Mouse (Mus musculus) spleen, adult 2 months (tissue): ENCODE measurements at regions not wholly inside any gene's neighbourhood (a gene's known extent, or its start where the extent isn't known, plus 50 kb on each side); places are given as distances from the start of the nearest gene placed in this dataset.

Experiments used
- DNase-seq, 2 experiments: peaks; one replicate each; pipeline versions ENCODE4 v3.0.0 to v3.0.0-alpha.2; 2012 to 2021; ENCODE audit warnings: low spot score in 2 of 2, low read depth in 1 of 2
- H3K27ac ChIP-seq: fragments of 200-500 bp; 2 replicates; pipeline ENCODE4 v1.5.1; 2012; ENCODE audit warnings: low read length, inconsistent platforms; ENCODE audit not compliant: insufficient read depth
- H3K27me3 ChIP-seq: fragments of 200-500 bp; 2 replicates; pipeline ENCODE4 v1.6.1; 2012; ENCODE audit warnings: mild to moderate bottlenecking, moderate library complexity, low read length, inconsistent platforms; ENCODE audit not compliant: control insufficient read depth, insufficient read depth
- H3K36me3 ChIP-seq: fragments of 200-500 bp; 2 replicates; pipeline ENCODE4 v1.6.1; 2012; ENCODE audit warnings: mild to moderate bottlenecking, low read length, inconsistent platforms; ENCODE audit not compliant: control insufficient read depth, insufficient read depth
- H3K4me1 ChIP-seq: fragments of 200-500 bp; 2 replicates; pipeline ENCODE4 v1.6.1; 2011; ENCODE audit warnings: inconsistent platforms; ENCODE audit not compliant: control insufficient read depth, insufficient read depth, insufficient read length
- H3K4me3 ChIP-seq: fragments of 200-500 bp; 2 replicates; pipeline ENCODE4 v1.5.1; 2011; ENCODE audit warnings: mild to moderate bottlenecking, inconsistent platforms; ENCODE audit not compliant: insufficient read depth, insufficient read length; ENCODE audit errors: extremely low read depth
- CTCF ChIP-seq: fragments of 200-500 bp; IDR thresholded peaks from 2 replicates; pipeline ENCODE4 v1.5.1; 2011; ENCODE audit warnings: mild to moderate bottlenecking, inconsistent platforms; ENCODE audit not compliant: insufficient read depth, insufficient read length, insufficient replicate concordance; ENCODE audit errors: extremely low read depth
- POLR2A ChIP-seq: fragments of 200-500 bp; IDR thresholded peaks from 2 replicates; pipeline ENCODE4 v1.6.1; 2011; ENCODE audit warnings: low read depth, low read length, inconsistent platforms
- WGBS: fragments of 180-500 bp; shearing (Covaris S2); methylation state at CpG from one replicate; pipeline ENCODE4 v1.1.7; 2018; 5-methylcytosine and 5-hydroxymethylcytosine counted together

DNA sequence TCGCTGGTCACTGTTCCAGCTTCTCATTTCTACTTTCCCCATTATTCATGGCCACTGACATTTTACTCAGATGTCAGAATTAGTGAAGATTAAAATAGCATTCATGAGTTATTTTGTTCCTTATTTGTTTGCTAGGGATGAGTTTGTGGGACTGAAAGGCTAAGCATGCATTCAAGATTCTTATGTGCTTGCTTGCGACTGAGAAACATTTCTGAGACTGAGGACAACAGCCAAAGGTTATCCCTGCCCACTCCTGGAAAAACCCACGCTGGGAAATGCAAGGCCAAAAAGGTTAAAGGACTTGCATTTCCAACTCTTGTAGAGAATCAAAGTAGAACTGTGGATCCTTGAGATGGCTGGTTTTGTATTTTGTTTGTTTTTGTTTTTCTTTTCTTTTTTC is 192.0 kb upstream of the Gm5148 start:
- no peak for DNase-seq
- H3K27ac ChIP-seq, result no peak overlapping the region; the same call in 1 of the 2 replicates
- no peaks in the 10 kb centered on the region for H3K36me3 ChIP-seq
- H3K27me3 ChIP-seq, result no peaks in the 10 kb centered on the region
- WGBS, result 74% methylated on average over 3 of the region's 3 CpGs
- no peak overlapping the region for H3K4me3 ChIP-seq
- TF ChIP-seq CTCF, result no peak
- TF ChIP-seq POLR2A, result no peak
- H3K4me1 ChIP-seq, result no peaks in the 10 kb centered on the region

DNA sequence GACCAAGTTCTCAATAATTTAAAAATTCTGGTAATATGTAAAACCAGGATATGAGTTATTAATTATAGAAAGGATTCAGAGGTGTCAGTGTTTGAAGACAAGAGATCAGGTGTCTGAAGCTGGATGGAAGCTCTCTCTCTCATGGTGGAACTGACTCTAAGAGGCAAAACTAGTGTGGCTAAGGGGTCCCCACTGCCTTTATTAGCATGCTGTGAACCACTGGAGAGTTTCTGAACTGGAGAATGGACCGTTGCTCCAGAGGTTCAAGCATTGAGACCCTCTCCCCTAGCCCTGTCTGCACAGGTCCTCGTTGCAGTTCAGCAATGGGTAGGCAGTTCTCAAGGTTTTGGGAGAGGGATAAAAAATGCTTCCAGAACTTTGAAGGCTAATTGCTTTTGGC is 191.4 kb upstream of the Gm5148 start:
- Histone ChIP-seq H3K36me3 (no peaks in the 10 kb centered on the region), H3K4me1 (no peaks in the 10 kb centered on the region), H3K27ac (no peak overlapping the region), H3K4me3 (no peak overlapping the region), H3K27me3 (no peaks in the 10 kb centered on the region)
- no peak for TF ChIP-seq CTCF
- TF ChIP-seq POLR2A, result no peak
- DNase-seq, result no peak
- 80% methylated on average over 2 of the region's 2 CpGs for WGBS

DNA sequence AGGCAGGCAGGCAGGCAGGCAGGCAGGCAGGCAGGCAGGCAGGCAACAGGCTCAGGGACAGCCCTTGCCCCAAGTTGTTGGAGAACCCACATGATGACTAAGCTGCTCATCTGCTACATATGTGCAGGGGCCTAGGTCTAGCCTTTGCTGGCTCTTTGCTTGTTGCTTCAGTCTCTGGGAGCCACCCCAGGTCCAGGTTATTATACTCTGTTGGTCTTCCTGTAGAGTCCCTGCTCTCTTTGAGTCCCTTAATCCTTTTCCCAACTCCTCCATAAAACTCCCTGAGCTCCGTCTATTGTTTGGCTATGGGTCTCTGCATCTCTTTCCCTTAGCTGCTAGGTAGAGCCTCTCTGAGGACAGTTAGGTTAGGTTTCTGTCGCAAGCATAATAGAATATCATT is 189.8 kb upstream of the Gm5148 start:
- Histone ChIP-seq H3K27ac (no peak overlapping the region), H3K36me3 (no peaks in the 10 kb centered on the region), H3K4me1 (no peaks in the 10 kb centered on the region), H3K4me3 (no peak overlapping the region), H3K27me3 (no peaks in the 10 kb centered on the region)
- WGBS, result 86% methylated on average over 2 of the region's 2 CpGs
- TF ChIP-seq POLR2A (no peak), CTCF (no peak)
- no peak for DNase-seq

DNA sequence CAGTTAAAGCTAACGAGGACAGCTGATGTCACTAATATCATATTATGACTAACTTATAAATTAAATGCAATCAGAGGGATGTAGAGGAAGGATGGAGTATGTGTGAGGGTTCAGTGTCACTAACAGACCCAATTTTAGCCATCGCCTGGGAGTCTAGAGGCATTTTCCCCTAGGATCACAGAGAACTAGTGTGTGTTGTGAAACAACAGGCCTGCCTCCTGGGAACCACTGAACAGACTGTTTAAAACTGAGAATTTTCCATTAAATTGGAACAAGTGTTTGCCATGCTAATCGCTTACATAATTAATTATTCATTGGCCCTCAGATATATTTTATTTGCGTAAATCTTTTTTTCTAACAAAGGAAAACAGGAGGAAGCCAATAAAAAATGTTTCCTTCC is 185.5 kb upstream of the Gm5148 start:
- WGBS, result 90% methylated on average over 4 of the region's 4 CpGs
- H3K27ac ChIP-seq, result no peak overlapping the region
- H3K4me1 ChIP-seq, result no peaks in the 10 kb centered on the region
- no peaks in the 10 kb centered on the region for H3K36me3 ChIP-seq
- no peaks in the 10 kb centered on the region for H3K27me3 ChIP-seq
- DNase-seq, result no peak
- TF ChIP-seq POLR2A (no peak), CTCF (no peak)
- no peak overlapping the region for H3K4me3 ChIP-seq

DNA sequence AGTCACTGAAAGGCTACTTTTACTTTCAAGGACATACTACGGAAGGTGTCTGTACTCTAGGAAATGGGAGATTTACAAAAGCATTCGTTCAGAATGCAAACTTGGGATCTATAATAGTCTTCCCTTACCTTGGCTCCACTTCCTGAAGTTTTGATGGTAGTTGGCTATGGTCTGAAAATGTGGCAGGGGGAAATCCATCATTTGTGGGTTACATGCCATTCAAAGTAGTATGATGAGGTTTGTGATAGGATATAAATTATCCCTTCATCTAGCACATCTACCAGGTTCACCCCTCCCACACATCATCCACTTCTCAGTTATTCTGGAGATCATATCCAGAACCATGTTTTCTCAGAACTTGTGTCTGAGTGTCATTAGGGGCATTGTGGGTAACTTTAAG is 184.7 kb upstream of the Gm5148 start:
- Histone ChIP-seq H3K27ac (no peak overlapping the region), H3K4me1 (no peaks in the 10 kb centered on the region), H3K27me3 (no peaks in the 10 kb centered on the region), H3K36me3 (no peaks in the 10 kb centered on the region), H3K4me3 (no peak overlapping the region)
- TF ChIP-seq POLR2A, result no peak
- 83% methylated on average over 2 of the region's 2 CpGs for WGBS
- no peak for DNase-seq

DNA sequence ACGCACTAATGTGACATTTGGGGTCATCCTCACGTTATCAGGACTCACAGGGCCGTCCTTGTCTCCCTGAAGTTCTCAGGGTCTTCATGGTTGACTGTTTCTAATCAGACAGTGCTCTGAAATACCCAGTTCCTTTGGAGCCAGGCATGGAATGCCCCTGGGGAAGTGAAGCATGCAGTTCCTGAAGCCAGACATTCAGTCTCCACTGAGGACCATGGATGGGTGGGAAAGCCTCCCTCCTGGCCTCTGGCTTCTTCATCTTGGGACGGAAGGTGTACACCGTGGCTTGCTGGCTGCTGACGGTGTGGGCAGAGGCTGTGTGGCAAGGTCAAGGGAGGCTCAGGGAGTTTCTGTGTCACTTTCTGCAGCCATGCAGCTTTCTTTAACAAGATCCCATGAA is 184.2 kb upstream of the Gm5148 start:
- no peaks in the 10 kb centered on the region for H3K27me3 ChIP-seq
- no peaks in the 10 kb centered on the region for H3K36me3 ChIP-seq
- no peaks in the 10 kb centered on the region for H3K4me1 ChIP-seq
- no peak for DNase-seq
- WGBS, result 92% methylated on average over 6 of the region's 6 CpGs
- no peak overlapping the region for H3K27ac ChIP-seq
- TF ChIP-seq CTCF (no peak), POLR2A (no peak)
- no peak overlapping the region for H3K4me3 ChIP-seq

DNA sequence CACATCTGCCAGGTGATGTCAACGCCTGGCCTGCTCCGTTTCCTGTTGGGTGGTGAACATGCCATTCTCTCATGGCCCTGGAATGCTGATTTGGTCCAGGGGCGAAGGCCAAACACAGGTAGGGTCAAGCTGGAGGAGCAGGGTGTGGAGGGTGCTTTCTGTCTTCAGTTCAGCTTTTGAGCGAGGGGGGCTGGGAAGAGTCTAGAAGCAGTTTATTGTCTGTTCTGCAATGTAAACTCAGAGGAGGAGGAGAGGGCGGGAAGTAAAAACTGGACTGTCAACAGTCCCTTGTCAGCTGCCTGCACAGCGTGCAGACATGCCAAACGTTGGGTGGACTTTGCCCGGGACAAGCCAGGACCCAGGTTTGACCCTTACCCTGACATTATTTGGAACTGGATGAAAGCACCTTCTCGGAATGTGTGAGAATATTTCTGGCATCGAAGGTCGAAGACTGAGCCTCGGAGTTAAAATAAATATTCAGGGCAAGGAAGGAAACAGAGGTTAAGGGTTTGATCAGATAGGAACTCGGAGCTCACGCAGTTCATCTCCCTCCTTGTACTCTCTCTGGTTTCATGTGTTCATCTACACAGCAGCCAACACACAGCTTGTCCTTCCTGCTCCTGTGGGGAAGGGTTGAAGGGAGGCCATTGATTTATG is 183.3 kb upstream of the Gm5148 start:
- Histone ChIP-seq H3K4me3 (no peak overlapping the region), H3K36me3 (no peaks in the 10 kb centered on the region), H3K27ac (no peak overlapping the region), H3K4me1 (no peaks in the 10 kb centered on the region), H3K27me3 (no peaks in the 10 kb centered on the region)
- WGBS, result 43% methylated on average over 14 of the region's 14 CpGs
- TF ChIP-seq POLR2A (no peak), CTCF (no peak)
- no peak for DNase-seq
